Mouse (Mus musculus) stomach, postnatal 0 days (tissue): ENCODE measurements around the gene Myt1l.

Experiments
- CTCF ChIP-seq: IDR thresholded peaks from 2 replicates; pipeline ENCODE4 v1.5.1; 2016; ENCODE audit warnings: antibody characterized with exemption, low read depth, mild to moderate bottlenecking, moderate library complexity
- EP300 ChIP-seq: optimal IDR thresholded peaks from 2 replicates; pipeline ENCODE3; 2016; ENCODE audit warnings: antibody characterized with exemption

- TF ChIP-seq CTCF (no peak), EP300 (no peak)
Observed at GRCm38 (mm10) chr12:29700026-29700425, 171.8 kb downstream of the Myt1l start.
